Mouse (Mus musculus) CD4-positive, CD25-positive, alpha-beta regulatory T cell, adult 4 months (primary cell): Measurements from ENCODE around the gene Smco2. TPM values are rescaled to one million over a fixed set of nuclear protein-coding genes. Genes with fewer than 3 reads are reported as not detected.

Experiments
- ATAC-seq: one replicate; pipeline ENCODE4 v1.8.0; 2017
- polyA plus RNA-seq, 2 experiments: library from polyadenylated mRNA; unstranded; fragments of 100-300 nt; shearing (Covaris generic); gene quantifications; one replicate each; pipeline ENCODE4 v1.2.1; 2017

The Smco2 gene
- polyA plus RNA-seq, 2 experiments from 2014 or later = not detected

GRCm38 (mm10) chr6:146904707-146905106 lies 54.8 kb downstream of the Smco2 start:
- ATAC-seq = no peak

- ATAC-seq = no peak
Observed at GRCm38 (mm10) chr6:146906000-146906786, 56.3 kb downstream of the Smco2 start.

DNA sequence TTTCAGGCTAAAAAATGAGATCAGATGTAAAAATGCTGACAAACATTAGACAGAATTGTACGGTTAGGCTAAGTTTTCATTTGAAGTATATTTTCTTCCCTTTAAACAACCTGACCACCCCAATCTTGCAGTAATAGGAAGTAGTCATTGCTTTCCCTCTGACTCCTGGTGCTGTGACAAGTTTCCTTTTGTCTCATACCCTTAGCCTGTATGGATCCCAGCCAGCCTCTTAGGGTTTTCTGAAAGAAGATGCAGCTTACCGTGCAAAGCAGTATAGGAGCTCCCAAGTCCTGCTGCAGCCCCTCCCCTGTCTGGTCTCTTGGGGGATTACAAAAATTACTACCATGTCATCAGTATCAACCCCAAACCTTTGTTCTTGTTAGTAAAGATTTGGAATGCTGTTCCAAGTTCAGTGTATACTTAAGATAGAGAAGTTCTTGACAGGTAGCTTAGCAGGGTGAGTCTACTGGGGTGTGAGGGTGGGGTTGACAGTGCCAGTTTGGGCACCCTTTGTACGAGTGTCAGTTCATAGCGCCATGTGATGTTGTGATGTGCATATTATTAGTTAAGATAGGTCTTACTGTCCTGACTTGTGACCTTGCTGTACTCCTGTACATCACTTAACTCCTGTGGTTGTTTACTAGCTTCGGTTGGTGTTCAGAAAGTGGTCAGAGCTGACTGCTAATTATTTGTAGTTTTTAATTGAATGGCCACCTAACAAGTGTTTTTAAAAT lies 57.3 kb downstream of the Smco2 start:
- no peak for ATAC-seq

DNA sequence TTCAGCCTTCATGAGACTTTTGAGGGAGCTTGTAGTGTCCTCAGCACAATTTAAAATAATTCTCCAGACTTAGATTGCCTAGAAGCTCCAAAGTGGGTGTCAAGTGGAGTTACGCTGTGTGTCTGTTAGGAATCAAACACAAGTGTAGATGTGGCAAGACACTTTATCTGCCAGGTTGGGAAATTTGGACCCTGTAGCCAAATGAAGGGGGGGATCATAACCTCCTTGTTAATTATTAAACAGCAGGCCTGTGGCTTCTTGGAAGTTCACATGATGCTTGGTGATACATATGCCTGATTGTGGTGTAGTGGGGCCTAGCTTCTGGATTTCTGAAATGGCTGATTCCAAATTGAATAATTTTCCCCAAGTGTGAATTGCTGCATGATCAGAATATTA lies 57.9 kb downstream of the Smco2 start:
- ATAC-seq = no peak

DNA sequence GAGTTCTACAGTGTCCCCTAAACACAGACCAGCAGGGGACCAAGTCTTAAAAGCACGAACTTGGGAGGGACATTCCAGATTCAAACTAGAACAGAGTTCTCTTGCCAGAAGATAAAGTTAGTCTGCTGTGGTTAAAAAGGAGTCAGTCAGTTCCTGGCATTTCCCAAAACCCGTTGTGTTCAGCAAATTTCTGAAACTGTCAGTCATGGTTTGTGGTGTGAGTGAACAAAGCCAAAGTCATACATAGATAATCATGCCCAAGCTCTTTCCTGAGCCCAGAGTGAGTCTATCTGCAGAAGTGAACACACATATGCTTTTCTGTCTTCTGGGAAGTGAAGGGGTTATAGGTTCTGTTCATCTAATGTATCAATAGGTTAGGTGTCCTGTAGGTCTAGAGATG lies 58.9 kb downstream of the Smco2 start:
- ATAC-seq = no peak

DNA sequence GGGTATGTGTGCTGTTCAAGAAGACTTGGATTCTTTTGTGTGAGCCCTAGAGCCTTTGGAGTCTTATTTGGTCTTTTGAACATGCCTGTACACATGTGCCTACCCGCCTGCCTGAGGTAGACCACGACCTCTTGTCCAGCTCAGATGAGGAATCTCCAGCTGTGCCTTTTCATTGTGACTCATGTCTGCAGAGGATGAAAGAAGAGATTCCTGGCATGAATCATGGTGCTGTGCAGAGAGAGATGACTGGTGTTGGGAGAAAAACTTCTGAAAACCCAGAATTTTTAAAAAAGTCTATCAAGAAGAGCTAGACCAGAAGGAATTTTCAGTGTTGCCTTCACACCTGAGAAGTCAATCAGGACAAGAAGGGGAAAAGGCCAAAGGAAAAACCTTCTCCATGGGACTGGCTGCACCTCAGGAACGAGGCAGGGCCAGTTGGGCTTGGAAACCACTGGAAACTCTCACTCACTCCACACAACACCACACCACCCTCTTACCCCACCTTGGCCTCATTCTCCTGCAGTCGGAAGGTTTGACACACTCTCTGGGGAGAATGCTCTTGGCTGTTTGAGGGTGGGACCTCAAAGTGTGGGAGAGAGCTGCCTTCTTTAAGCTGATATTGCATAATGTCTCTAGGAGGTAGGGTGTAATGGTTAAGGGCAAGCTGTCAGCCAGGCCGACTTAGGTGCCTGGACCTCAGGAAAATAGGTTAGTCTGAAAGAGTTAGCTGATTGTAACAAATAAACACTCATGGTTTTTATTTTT lies 60.0 kb downstream of the Smco2 start:
- no peak for ATAC-seq

DNA sequence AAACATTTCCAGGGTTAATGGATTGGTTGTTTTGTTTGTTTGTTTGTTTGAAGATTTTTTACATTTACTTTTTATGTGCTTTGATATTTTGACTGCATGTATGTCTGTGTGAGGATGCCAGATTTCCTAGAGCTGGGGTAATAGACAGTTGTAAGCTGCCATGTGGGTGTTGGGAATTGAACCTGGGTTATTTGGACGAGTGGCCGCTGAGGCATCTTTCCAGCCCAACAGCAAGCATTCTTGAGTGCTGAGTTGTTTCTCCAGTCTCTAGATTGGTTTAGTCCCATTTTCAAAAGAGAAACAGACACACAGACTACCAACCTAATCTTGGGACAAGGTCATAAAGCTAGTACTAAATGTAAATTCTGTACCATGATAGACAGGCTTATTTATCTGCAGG lies 60.9 kb downstream of the Smco2 start:
- ATAC-seq = no peak

- ATAC-seq = no peak
Observed at GRCm38 (mm10) chr6:146912835-146913488, 63.1 kb downstream of the Smco2 start.

GRCm38 (mm10) chr6:146913489-146914198 lies 63.7 kb downstream of the Smco2 start:
- no peak for ATAC-seq

DNA sequence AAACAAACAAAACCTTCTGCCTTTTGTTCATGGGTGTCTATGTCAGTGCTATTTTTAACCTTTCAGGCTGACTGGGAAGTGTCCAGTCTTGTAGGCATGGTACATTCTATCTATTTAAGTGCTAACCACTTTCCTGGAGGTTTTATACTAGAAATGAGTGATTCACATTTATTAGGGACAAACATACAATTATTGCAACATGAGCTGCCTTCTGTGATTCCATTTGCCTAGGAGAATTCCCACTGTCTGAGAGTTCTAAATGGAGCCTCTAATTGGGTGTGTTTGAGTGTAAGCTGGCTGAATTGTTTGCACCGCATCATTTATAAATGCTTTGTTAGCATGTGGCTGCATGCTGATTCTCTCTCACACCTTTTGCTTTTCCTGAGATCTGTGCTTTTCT lies 65.9 kb downstream of the Smco2 start:
- ATAC-seq = no peak

DNA sequence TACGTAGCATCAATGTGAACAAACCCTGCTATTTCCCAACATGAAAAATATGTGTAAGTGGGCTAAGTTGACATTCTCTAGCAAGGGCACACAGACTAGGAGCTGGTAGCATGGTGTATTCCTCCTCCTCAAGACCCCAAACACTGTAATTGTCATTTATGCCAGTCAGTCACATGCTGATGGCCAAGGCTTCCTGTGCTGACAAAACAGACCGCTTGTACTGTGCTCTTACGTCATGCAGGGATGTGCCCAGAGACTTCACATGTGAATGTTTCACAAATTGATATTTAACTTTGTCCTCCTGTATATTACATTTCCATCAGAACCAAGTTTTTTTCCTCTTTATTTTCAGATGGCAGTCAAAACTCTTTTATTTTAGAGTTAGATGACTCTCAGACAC lies 67.5 kb downstream of the Smco2 start:
- ATAC-seq = no peak

GRCm38 (mm10) chr6:146918341-146918740 lies 68.4 kb downstream of the Smco2 start:
- no peak for ATAC-seq

Other genes with a start within 250 kb of the Smco2 start
- gene Med21, start 207.6 kb upstream of the Smco2 start, polyA plus RNA-seq = 10 to 100 TPM; 54.1 to 67.2 TPM
- 1 to 10 TPM; 3.8 to 4.2 TPM for gene Tm7sf3, start 207.3 kb upstream of the Smco2 start, polyA plus RNA-seq
- gene Stk38l, start 125.1 kb upstream of the Smco2 start, polyA plus RNA-seq = 10 to 100 TPM; 18.7 to 19.9 TPM
- gene Arntl2, start 54.0 kb upstream of the Smco2 start, polyA plus RNA-seq = 1 to 10 TPM; 1.3 to 1.7 TPM
- 10 to 100 TPM in 1 of 2 experiments, 1 to 10 TPM in 1; 5.8 to 10.1 TPM for gene Ppfibp1, start 38.4 kb downstream of the Smco2 start, polyA plus RNA-seq
- gene 1700034J05Rik, start 104.3 kb downstream of the Smco2 start, polyA plus RNA-seq = not detected
- under 1 TPM; 0.49 to 0.90 TPM for gene Rep15, start 182.5 kb downstream of the Smco2 start, polyA plus RNA-seq
- 10 to 100 TPM; 70.2 to 75.6 TPM for gene Mrps35, start 192.7 kb downstream of the Smco2 start, polyA plus RNA-seq
- gene Mansc4, start 236.9 kb downstream of the Smco2 start, polyA plus RNA-seq = 1 to 10 TPM; 1.4 to 1.6 TPM
- 1 to 10 TPM; 4.2 to 4.6 TPM for gene Klhl42, start 241.3 kb downstream of the Smco2 start, polyA plus RNA-seq